Mouse (Mus musculus) stomach, postnatal 0 days (tissue): ENCODE results near the gene Qtrt2. TPM values are rescaled to one million over a fixed set of nuclear protein-coding genes. Genes with fewer than 3 reads are reported as not detected.

ENCODE experiments used
- ATAC-seq: fragments of 200-750 bp; cut with Nextera tagmentation; 2 replicates; pipeline ENCODE4 v1.8.0; 2017; ENCODE audit not compliant: low FRiP score, low TSS enrichment
- DNase-seq: peaks from one replicate; pipeline ENCODE4 v3.0.0-alpha.2; 2016; ENCODE audit warnings: low spot score
- H3K27ac ChIP-seq: fragments of 300-500 bp; sonication (generic); replicated peaks from 2 replicates; pipeline ENCODE4 v1.5.1; 2014; ENCODE audit warnings: mild to moderate bottlenecking, control low read depth
- H3K27me3 ChIP-seq: fragments of 300-500 bp; sonication (generic); 2 replicates; pipeline ENCODE4 v1.6.1; 2014; ENCODE audit warnings: low read length; ENCODE audit not compliant: control insufficient read depth, insufficient read depth
- H3K36me3 ChIP-seq: fragments of 300-500 bp; sonication (generic); 2 replicates; pipeline ENCODE4 v1.6.1; 2014; ENCODE audit warnings: low read length, mixed read lengths; ENCODE audit not compliant: control insufficient read depth, insufficient read depth
- H3K4me1 ChIP-seq: fragments of 300-500 bp; sonication (generic); replicated peaks from 2 replicates; pipeline ENCODE4 v1.6.1; 2014; ENCODE audit warnings: antibody characterized with exemption; ENCODE audit not compliant: control insufficient read depth, insufficient read depth
- H3K4me2 ChIP-seq: fragments of 300-500 bp; sonication (generic); replicated peaks from 2 replicates; pipeline ENCODE4 v1.6.1; 2014; ENCODE audit warnings: low read depth, mild to moderate bottlenecking, control low read depth, moderate library complexity
- H3K4me3 ChIP-seq: fragments of 300-500 bp; sonication (generic); 2 replicates; pipeline ENCODE4 v1.5.1; 2014; ENCODE audit warnings: low read depth, low read length, control low read depth
- H3K9ac ChIP-seq: fragments of 300-500 bp; sonication (generic); 2 replicates; pipeline ENCODE4 v1.6.1; 2014; ENCODE audit warnings: mild to moderate bottlenecking, low read length, control low read depth, mixed read lengths
- H3K9me3 ChIP-seq: fragments of 300-500 bp; sonication (generic); 2 replicates; pipeline ENCODE4 v1.6.1; 2016; ENCODE audit warnings: low read length; ENCODE audit not compliant: control insufficient read depth
- CTCF ChIP-seq: IDR thresholded peaks from 2 replicates; pipeline ENCODE4 v1.5.1; 2016; ENCODE audit warnings: antibody characterized with exemption, low read depth, mild to moderate bottlenecking, moderate library complexity
- EP300 ChIP-seq: optimal IDR thresholded peaks from 2 replicates; pipeline ENCODE3; 2016; ENCODE audit warnings: antibody characterized with exemption
- WGBS: fragments of 180-500 bp; shearing (Covaris S2); extraction: QIAGEN DNeasy Blood & Tissue Kit; methylation state at CpG from one replicate; pipeline ENCODE4 v1.1.7; 2014; 5-methylcytosine and 5-hydroxymethylcytosine counted together
- polyA plus RNA-seq: library from polyadenylated mRNA; unstranded; fragments of >200 nt; fragmentation: Nextera tagmentation; extraction: Ambion mirVana; gene quantifications from 2 replicates; pipeline ENCODE4 v1.2.1, GENCODE M21; 2015

Gene Qtrt2
- polyA plus RNA-seq, 1 experiment from 2014 or later, result 10.9 TPM

GRCm38 (mm10) chr16:43934856-43935255 lies 8.2 kb upstream of the Qtrt2 start:
- H3K27ac ChIP-seq, result no peak overlapping the region
- H3K4me1 ChIP-seq, result no peaks in the 10 kb centered on the region
- no peak overlapping the region for H3K4me2 ChIP-seq
- no peaks in the 10 kb centered on the region for H3K36me3 ChIP-seq
- H3K4me3 ChIP-seq, result no peak overlapping the region
- 87% methylated on average over 8 of the region's 8 CpGs for WGBS
- TF ChIP-seq EP300 (no peak), CTCF (no peak)
- DNase-seq (no peak), ATAC-seq (no peak)
- no peaks in the 10 kb centered on the region for H3K27me3 ChIP-seq
- no peaks in the 10 kb centered on the region for H3K9me3 ChIP-seq
- no peak overlapping the region for H3K9ac ChIP-seq

GRCm38 (mm10) chr16:43933041-43933440 lies 6.4 kb upstream of the Qtrt2 start:
- no peak overlapping the region for H3K4me3 ChIP-seq
- no peaks in the 10 kb centered on the region for H3K36me3 ChIP-seq
- no peak overlapping the region for H3K27ac ChIP-seq
- WGBS, result 80% methylated on average over 6 of the region's 6 CpGs
- TF ChIP-seq CTCF (no peak), EP300 (no peak)
- H3K4me1 ChIP-seq, result no peaks in the 10 kb centered on the region
- H3K9ac ChIP-seq, result no peak overlapping the region
- no peak for DNase-seq
- no peaks in the 10 kb centered on the region for H3K27me3 ChIP-seq
- no peak for ATAC-seq
- H3K9me3 ChIP-seq, result no peaks in the 10 kb centered on the region
- H3K4me2 ChIP-seq, result no peak overlapping the region

- no peak for TF ChIP-seq CTCF
- no peak for TF ChIP-seq EP300
- H3K9me3 ChIP-seq, result no peaks in the 10 kb centered on the region
- ATAC-seq (no peak), DNase-seq (no peak)
- no peak overlapping the region for H3K9ac ChIP-seq
- no peak overlapping the region for H3K4me2 ChIP-seq
- H3K27me3 ChIP-seq, result no peaks in the 10 kb centered on the region
- WGBS, result 74% methylated on average over 7 of the region's 7 CpGs
- H3K36me3 ChIP-seq, result no peaks in the 10 kb centered on the region
- H3K4me3 ChIP-seq, result no peak overlapping the region
- H3K27ac ChIP-seq, result no peak overlapping the region
- no peaks in the 10 kb centered on the region for H3K4me1 ChIP-seq
These were observed 5.7 kb upstream of the Qtrt2 start for GRCm38 (mm10) chr16:43932319-43932718.

GRCm38 (mm10) chr16:43931502-43931901 lies 4.9 kb upstream of the Qtrt2 start:
- no peaks in the 10 kb centered on the region for H3K36me3 ChIP-seq
- no peak overlapping the region for H3K9ac ChIP-seq
- H3K4me2 ChIP-seq, result no peak overlapping the region
- no peaks in the 10 kb centered on the region for H3K9me3 ChIP-seq
- no peaks in the 10 kb centered on the region for H3K27me3 ChIP-seq
- H3K4me3 ChIP-seq, result no peak overlapping the region
- no peaks in the 10 kb centered on the region for H3K4me1 ChIP-seq
- ATAC-seq, result no peak
- no peak for TF ChIP-seq EP300
- no peak for TF ChIP-seq CTCF
- WGBS, result 74% methylated on average over 3 of the region's 3 CpGs
- no peak for DNase-seq
- H3K27ac ChIP-seq, result no peak overlapping the region

DNA sequence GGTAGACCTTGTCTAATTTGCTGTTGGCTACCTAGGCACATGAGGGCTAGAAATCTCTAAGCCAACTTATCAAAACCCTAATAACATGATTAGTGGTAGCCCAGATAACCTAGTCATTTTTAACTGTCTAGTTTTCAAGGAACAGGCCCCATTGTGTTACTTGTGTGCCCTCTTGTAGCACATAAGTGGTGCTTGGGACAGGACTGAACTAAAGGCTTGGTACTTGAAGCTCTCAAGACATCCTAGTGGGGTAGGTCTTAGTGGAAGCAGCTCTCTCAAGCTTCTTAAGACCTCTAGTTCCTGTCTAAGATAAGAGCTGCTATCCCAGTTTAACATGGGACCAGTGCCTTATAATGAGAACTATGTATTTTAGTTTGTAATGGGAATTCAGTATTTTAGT lies 4.0 kb upstream of the Qtrt2 start:
- no peaks in the 10 kb centered on the region for H3K9me3 ChIP-seq
- no peak overlapping the region for H3K4me3 ChIP-seq
- ATAC-seq (no peak), DNase-seq (no peak)
- H3K27ac ChIP-seq, result no peak overlapping the region
- no peak for TF ChIP-seq EP300
- TF ChIP-seq CTCF, result no peak
- no peaks in the 10 kb centered on the region for H3K27me3 ChIP-seq
- H3K36me3 ChIP-seq, result no peaks in the 10 kb centered on the region
- no peak overlapping the region for H3K9ac ChIP-seq
- no peak overlapping the region for H3K4me2 ChIP-seq
- H3K4me1 ChIP-seq, result no peaks in the 10 kb centered on the region

DNA sequence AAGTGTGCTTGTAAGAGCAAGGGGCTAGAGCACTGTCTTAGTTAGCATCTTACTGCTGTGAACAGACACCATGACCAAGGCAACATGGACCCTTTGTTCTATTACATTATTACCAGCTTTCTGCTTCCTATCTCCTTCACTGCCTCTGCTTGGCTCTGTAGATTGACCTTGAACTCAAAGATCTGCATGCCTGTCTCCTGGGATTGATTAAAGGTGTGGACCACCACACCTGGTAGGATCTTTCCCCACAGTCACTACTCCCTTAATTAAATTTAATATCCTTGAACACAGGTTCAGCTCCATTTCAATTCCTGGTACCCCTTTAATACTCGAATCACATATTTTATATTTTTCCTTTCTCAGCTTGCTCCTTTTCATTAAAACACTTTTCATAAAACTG lies 763 bp downstream of the Qtrt2 start:
- ATAC-seq (no peak), DNase-seq (no peak)
- H3K36me3 ChIP-seq, result no peaks in the 10 kb centered on the region
- H3K4me2 ChIP-seq, result no peak overlapping the region
- no peak overlapping the region for H3K27ac ChIP-seq
- no peaks in the 10 kb centered on the region for H3K27me3 ChIP-seq
- WGBS, result 88% methylated on average over 1 of the region's 1 CpGs
- H3K9me3 ChIP-seq, result no peaks in the 10 kb centered on the region
- H3K4me3 ChIP-seq, result no peak overlapping the region
- TF ChIP-seq CTCF (no peak), EP300 (no peak)
- no peak overlapping the region for H3K9ac ChIP-seq
- H3K4me1 ChIP-seq, result no peaks in the 10 kb centered on the region
